Mouse (Mus musculus) heart, adult 18-20 months (tissue): Measurements from ENCODE around the gene Ccdc15. TPM values are rescaled to one million over a fixed set of nuclear protein-coding genes. Genes with fewer than 3 reads are reported as not detected.

Source experiments
- DNase-seq, 2 experiments: peaks; one replicate each; pipeline ENCODE4 v3.0.0; 2021 to 2022; ENCODE audit warnings: mixed read lengths in 1 of 2
- long read RNA-seq, 2 experiments: library from polyadenylated mRNA; stranded (forward); transcript quantifications; one replicate each; pipeline ENCODE4 v2.0.0; 2021
- total RNA-seq, 2 experiments: library from RNA; stranded (reverse); gene quantifications; 2 replicates each; pipeline ENCODE4 v1.2.3; 2021

Gene Ccdc15
- total RNA-seq, result 1 to 10 TPM; 1.5 to 2.1 TPM
- long read RNA-seq, experiment 1, result 0 reads
- long read RNA-seq, experiment 2, result 0 reads

GRCm38 (mm10) chr9:37347988-37348642, at the start of gene Ccdc15:
Ccdc15 (minus strand) TSS chr9:37348432.
- DNase-seq, result peak; percentile 98

DNA sequence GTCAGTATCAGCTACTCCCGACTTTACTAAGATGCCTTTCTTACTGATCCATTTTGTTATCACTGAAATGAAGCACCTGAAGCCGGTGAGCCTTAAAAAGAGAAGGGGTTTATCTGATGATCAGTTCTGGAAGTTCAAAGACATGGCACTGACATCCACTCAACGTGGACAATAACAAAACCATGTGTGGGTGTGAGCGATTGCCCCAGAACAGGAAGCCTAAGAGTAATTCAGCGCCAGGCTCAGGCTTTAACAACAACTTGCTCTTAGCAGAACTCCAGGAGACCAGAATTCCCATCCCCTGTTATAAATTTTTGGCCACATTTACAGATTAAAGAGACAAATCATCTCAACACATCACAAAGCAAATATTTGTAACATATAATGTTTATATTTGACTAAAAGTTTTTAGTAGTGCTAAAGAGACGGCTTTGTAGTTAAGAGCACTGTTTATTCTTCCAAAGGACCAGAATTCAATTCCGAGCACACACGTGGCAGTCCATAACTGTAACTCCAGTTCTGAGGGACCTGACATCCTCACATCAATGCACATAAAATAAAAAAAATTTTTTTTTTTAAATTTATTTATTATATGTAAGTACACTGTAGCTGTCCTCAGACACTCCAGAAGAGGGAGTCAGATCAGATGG, 45.4 kb upstream of the Ccdc15 start:
- DNase-seq, result no peak

- no peak for DNase-seq
Observed at GRCm38 (mm10) chr9:37392071-37392470, 43.8 kb upstream of the Ccdc15 start.

DNA sequence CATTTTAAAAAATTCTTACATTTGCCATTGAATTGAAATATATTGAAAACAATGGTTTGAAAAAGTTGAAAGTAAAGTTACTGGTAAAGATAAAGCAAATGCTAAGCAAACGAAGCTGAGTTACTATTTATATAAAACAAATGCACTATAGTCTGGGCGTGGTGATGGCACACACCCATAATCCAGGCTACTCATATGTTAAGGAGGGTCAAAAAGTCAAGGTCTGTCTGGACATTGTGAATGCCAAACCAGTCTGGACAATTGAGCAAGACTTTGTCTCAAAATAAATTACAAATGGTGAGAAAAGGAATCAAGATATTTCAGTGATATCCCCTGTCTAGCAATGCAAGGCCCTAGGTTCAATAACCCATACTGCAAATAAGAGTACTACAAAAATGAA, 42.7 kb upstream of the Ccdc15 start:
- no peak for DNase-seq

DNA sequence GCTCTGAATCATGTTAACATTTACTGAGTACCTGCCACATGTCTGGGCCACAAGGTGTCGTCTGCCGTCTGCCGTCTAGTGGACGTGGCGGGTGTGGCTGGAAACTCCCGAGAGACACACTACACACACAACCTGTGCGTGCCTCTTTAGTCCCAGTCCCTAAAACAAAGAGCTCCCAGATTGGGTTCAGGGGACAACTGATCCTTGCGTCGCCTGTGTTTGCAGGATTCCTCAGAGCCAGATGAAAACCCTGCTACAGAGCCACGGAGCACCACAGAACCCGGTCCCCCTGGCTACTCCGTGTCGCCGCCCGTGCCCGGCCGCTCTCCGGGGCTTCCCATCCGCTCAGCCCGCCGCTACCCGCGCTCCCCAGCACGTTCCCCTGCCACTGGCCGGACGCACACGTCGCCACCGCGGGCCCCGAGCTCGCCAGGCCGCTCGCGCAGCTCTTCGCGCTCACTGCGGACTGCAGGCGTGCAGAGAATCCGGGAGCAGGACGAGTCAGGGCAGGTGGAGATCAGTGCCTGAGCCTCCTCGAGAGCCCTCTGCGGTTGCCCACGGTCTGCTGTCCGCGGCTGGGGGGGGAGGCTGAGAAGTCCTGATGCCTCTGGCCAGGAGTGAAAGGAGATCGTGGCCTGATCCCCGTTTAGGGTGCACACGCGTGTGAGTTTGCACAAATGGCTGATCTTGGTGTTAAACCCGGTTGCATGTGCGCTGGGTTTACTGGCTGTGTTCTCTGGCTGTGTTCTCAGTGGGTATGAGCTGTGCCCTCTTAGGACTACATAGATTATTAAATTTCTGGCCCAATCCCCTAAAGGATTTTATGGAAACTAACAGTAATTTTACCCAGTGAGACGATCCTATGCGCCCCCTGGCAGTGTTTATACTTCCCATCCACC, 36.3 kb upstream of the Ccdc15 start:
- peak; percentile 25 to 35 for DNase-seq

DNA sequence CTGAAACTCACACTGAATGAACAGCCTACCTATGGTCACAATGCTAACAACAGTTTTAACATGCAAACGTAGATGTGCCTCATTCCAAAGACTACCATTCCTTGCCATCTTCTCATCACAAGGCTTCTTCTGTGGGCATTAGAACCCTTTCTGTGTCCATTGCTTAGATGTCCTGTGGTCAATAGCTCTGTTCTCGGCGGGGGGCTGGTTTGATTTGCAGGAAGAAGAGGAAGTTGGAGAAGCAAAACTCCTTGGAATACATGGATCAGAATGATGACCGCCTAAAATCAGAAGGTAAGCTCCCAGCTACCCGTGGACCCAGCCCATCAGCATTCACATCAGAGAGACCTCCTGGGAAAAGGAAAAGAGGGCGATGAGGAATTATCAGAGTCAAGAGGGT, 34.9 kb upstream of the Ccdc15 start:
- no peak for DNase-seq

DNA sequence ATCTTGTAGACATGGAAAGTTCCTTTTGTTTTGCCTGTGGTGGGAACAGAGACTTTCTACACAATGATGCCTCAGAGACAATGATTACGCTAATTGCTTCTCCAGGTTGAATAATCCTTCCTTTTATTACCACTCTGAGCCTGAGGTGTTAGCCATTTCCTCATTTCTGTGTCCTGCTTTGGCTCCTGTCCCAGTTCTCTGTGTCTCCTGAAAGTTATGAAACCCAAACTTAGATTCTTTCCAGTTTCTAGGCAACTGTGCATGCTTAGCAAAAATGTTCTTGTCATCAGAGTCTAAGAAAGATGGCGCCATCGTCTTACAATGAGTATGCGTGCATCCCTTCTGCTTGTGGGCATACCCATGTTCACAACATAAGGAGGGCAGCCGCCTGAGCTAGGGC, 27.5 kb upstream of the Ccdc15 start:
- DNase-seq, result peak; percentile 17 to 58

GRCm38 (mm10) chr9:37371232-37371801, 23.1 kb upstream of the Ccdc15 start:
- no peak for DNase-seq

DNA sequence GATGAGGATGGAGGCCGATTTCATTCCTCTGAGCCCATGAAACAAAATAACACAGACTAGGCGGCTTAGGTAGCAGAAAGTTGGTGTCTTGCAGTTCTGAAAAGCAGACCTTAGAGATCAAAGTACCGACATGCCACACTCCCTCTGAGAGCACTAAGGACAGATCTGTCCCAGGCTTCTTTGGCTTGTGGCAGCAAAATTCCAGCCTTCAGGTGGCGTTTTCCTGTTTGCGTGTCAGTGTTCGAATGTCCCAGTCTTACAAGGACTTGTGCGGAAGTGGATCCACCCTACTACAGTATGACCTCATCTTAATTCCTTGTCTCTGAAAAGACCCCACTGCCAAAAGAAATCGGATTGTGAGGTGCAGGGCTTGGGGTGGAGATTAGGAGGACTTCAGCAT, 20.6 kb upstream of the Ccdc15 start:
- DNase-seq, result peak; percentile 51 to 79

DNA sequence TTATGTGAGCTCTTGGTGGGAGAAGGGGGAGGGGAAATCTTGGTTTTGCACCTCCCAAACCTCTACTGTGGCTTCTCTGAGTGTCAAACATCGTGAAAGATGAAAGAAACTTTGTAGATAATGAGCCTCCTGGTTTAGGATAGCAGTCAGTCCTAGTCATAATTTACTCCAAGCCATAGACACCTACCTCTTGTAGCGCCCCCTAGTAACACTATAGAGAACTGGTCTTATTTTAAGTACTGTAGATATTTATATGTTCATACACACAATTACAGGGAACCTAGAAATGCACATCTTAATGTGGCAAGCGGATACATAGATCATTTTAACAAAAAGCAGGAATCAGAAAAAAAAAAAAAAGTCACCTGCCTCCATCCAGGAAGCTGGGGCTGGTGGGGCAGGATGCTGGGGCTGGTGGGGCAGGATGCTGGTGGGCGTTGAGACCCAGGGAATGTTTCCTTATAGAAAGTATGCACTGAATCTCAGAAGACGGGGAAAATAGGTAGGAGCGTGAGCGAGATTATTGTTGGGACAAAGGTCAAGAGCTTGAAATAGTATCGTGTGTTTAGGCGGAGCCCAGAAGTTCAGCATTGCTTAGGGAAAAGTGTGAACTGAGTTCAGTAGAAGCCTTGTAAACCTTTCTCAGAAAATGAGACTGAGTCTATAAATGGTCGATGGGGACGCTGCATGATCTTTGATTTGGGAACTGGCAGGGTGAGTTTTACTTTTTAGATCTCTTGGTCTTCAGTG, 20.0 kb upstream of the Ccdc15 start:
- DNase-seq, result peak; percentile 4 to 9

GRCm38 (mm10) chr9:37367301-37368080, 19.3 kb upstream of the Ccdc15 start, which contains the start of gene Hepacam:
Hepacam (plus strand) TSS chr9:37367351.
- no peak for DNase-seq

GRCm38 (mm10) chr9:37365706-37366105, 17.5 kb upstream of the Ccdc15 start:
- DNase-seq, result no peak

GRCm38 (mm10) chr9:37364392-37364791, 16.2 kb upstream of the Ccdc15 start:
- DNase-seq, result no peak

GRCm38 (mm10) chr9:37363551-37363950, 15.3 kb upstream of the Ccdc15 start:
- no peak for DNase-seq

GRCm38 (mm10) chr9:37362881-37363280, 14.6 kb upstream of the Ccdc15 start:
- no peak for DNase-seq

DNA sequence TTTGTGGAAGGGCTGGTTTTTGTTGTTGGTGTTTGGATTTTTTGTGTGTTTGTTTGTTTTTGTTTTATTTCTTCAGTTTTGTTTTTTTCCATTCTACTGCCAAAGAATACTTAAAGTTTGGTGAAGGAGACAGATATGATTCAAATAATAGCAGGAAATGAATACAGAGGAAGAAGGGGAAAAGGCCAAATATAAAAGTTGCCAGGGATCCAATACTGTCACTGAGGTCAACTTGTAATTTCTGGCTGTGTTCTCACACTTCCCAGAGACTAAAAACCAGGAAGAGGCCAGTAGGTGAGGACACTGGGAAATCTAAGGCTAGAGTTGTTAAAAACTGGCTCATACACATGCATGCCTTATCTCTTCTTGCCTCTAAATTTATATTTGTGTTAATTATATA, 13.9 kb upstream of the Ccdc15 start:
- no peak for DNase-seq

GRCm38 (mm10) chr9:37359331-37360220, 11.3 kb upstream of the Ccdc15 start:
- DNase-seq, result no peak

GRCm38 (mm10) chr9:37358713-37359330, 10.6 kb upstream of the Ccdc15 start:
- DNase-seq, result no peak

- no peak for DNase-seq
Observed at GRCm38 (mm10) chr9:37354485-37354884, 6.3 kb upstream of the Ccdc15 start.
